Mouse (Mus musculus) hindbrain, postnatal 0 days (tissue): ENCODE measurements around the gene Mrgpre. TPM values are rescaled to one million over a fixed set of nuclear protein-coding genes. Genes with fewer than 3 reads are reported as not detected.

Experiments used
- ATAC-seq: fragments of 200-750 bp; cut with Nextera tagmentation; 2 replicates; pipeline ENCODE4 v1.8.0; 2017; ENCODE audit warnings: mild to moderate bottlenecking, moderate TSS enrichment, moderate library complexity
- DNase-seq: peaks from one replicate; pipeline ENCODE4 v3.0.0-alpha.2; 2015; ENCODE audit warnings: low spot score
- H3K27ac ChIP-seq: fragments of 300-500 bp; sonication (generic); 2 replicates; pipeline ENCODE4 v1.5.1; 2014; ENCODE audit warnings: mild to moderate bottlenecking
- H3K27me3 ChIP-seq: fragments of 300-500 bp; sonication (generic); 2 replicates; pipeline ENCODE4 v1.6.1; 2014; ENCODE audit warnings: low read length, mixed read lengths; ENCODE audit not compliant: insufficient read depth
- H3K36me3 ChIP-seq: fragments of 300-500 bp; sonication (generic); 2 replicates; pipeline ENCODE4 v1.6.1; 2014; ENCODE audit warnings: low read length, mixed read lengths; ENCODE audit not compliant: insufficient read depth
- H3K4me1 ChIP-seq: fragments of 300-500 bp; sonication (generic); 2 replicates; pipeline ENCODE4 v1.6.1; 2014; ENCODE audit warnings: antibody characterized with exemption, low read length, mixed read lengths; ENCODE audit not compliant: insufficient read depth
- H3K4me2 ChIP-seq: fragments of 300-500 bp; sonication (generic); 2 replicates; pipeline ENCODE4 v1.6.1; 2014; ENCODE audit warnings: low read depth, mild to moderate bottlenecking, low read length, moderate library complexity, mixed read lengths
- H3K4me3 ChIP-seq: fragments of 300-500 bp; sonication (generic); 2 replicates; pipeline ENCODE4 v1.5.1; 2014; ENCODE audit warnings: low read length
- H3K9ac ChIP-seq: fragments of 300-500 bp; sonication (generic); replicated peaks from 2 replicates; pipeline ENCODE4 v1.6.1; 2014; ENCODE audit warnings: mild to moderate bottlenecking, low read length, moderate library complexity, mixed read lengths
- H3K9me3 ChIP-seq: fragments of 300-500 bp; sonication (generic); 2 replicates; pipeline ENCODE4 v1.6.1; 2016; ENCODE audit warnings: low read length, mixed read lengths
- CTCF ChIP-seq: IDR thresholded peaks from 2 replicates; pipeline ENCODE4 v1.5.1; 2016; ENCODE audit warnings: antibody characterized with exemption, control low read depth, low read depth
- WGBS: fragments of 180-500 bp; shearing (Covaris S2); extraction: QIAGEN DNeasy Blood & Tissue Kit; methylation state at CpG from one replicate; pipeline ENCODE4 v1.1.7; 2014; 5-methylcytosine and 5-hydroxymethylcytosine counted together
- polyA plus RNA-seq: library from polyadenylated mRNA; unstranded; fragments of >200 nt; fragmentation: Nextera tagmentation; extraction: Ambion mirVana; gene quantifications from 2 replicates; pipeline ENCODE4 v1.2.1, GENCODE M21; 2015
- total RNA-seq: library from RNA; depleted of rRNA; stranded (reverse); fragments of >200 nt; gene quantifications from 2 replicates; pipeline ENCODE4 v1.2.3, GENCODE M21; 2014

The Mrgpre gene
- total and polyA plus RNA-seq, 2 experiments from 2014 or later: 6.8 to 10.9 TPM

DNA sequence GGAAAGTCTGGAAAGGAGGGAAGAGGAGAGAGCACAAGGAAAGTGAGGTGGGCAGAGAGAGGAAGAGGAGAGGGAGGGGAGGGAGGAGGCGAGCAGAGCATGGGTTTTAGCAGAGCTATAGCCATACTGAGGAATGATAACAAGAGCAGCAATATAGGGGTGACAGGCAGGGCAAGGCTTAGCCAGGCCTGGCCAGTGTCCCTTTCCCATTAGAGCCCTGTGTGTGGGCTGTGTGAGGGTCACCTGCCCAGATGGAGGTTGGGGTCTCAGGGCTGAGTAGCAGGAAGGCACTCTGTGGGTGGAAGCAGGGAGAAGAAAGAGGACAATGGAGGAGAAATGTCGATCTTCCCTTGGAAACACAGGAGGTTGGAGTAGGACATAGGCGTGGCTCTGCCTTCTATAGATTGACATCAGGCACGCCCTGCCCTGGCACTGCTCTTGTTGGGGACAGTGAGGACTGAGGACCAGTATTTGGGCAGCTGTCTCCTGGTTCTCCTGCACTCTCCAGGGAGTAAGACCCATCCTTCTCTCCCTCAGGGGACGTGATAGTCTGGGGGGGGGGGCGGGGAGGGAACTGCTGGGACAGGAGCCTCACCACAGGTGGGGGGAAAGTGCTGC lies 813 bp downstream of the Mrgpre start:
- H3K4me1 ChIP-seq: peaks cover 23% of the 10 kb centered on the region
- WGBS: 8% methylated on average over 5 of the region's 6 CpGs
- H3K4me2 ChIP-seq: peak overlapping the region; percentile 70
- peak; percentile 78 for ATAC-seq
- no peaks in the 10 kb centered on the region for H3K9me3 ChIP-seq
- H3K9ac ChIP-seq: peak overlapping the region; percentile 57
- H3K4me3 ChIP-seq: peak overlapping the region; percentile 46
- H3K36me3 ChIP-seq: no peaks in the 10 kb centered on the region
- H3K27ac ChIP-seq: peak overlapping the region; percentile 81
- no peaks in the 10 kb centered on the region for H3K27me3 ChIP-seq
- no peak for TF ChIP-seq CTCF
- no peak for DNase-seq

DNA sequence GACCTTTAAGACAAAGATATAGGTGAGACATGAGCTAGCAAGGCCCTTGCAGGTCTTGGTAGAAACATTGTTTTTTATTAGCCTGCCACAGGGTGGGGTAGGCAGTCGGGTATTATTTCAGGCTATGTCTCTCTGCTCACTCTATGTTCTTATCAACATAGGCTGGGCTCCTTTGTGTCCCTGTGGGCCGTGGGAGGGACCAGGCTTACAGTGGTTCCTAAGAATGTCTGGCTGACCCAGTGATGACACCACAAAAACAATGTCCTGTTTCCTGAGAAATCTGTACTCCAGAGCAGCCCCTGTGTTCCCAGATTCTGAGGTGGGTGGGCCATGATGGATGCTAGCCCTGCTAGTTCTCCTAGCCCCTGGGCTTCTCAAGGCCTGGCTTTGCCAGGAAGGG lies 6.9 kb downstream of the Mrgpre start:
- no peak overlapping the region for H3K4me3 ChIP-seq
- ATAC-seq: no peak
- no peak for TF ChIP-seq CTCF
- no peak overlapping the region for H3K27ac ChIP-seq
- H3K9ac ChIP-seq: no peak overlapping the region
- WGBS: 66% methylated on average over 2 of the region's 2 CpGs
- H3K27me3 ChIP-seq: no peaks in the 10 kb centered on the region
- no peaks in the 10 kb centered on the region for H3K9me3 ChIP-seq
- H3K4me1 ChIP-seq: no peaks in the 10 kb centered on the region
- no peak for DNase-seq
- no peak overlapping the region for H3K4me2 ChIP-seq
- no peaks in the 10 kb centered on the region for H3K36me3 ChIP-seq

DNA sequence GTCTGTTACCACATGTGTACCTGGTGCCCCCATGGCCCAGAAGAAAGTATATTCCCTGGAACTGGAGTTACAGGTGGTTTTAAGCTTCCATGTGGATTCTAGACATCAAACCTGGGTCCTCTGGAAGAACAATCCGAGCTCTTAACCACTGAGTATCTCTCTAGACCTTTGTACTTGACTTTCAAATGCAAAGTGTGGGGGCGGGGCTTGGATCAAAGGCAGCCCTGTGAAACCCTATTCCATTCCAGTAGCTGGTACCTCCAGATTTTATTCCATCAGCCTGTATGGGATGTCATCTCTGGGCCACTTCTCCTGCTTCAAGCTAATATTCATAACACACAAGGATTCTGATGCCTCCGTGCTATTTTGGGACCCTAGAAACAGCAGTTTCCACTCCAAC lies 8.2 kb downstream of the Mrgpre start:
- H3K4me1 ChIP-seq: no peaks in the 10 kb centered on the region
- H3K27ac ChIP-seq: no peak overlapping the region
- 33% methylated on average over 3 of the region's 3 CpGs for WGBS
- H3K36me3 ChIP-seq: no peaks in the 10 kb centered on the region
- H3K4me2 ChIP-seq: no peak overlapping the region
- DNase-seq (no peak), ATAC-seq (no peak)
- no peaks in the 10 kb centered on the region for H3K9me3 ChIP-seq
- no peaks in the 10 kb centered on the region for H3K27me3 ChIP-seq
- H3K4me3 ChIP-seq: no peak overlapping the region
- no peak overlapping the region for H3K9ac ChIP-seq
- no peak for TF ChIP-seq CTCF

DNA sequence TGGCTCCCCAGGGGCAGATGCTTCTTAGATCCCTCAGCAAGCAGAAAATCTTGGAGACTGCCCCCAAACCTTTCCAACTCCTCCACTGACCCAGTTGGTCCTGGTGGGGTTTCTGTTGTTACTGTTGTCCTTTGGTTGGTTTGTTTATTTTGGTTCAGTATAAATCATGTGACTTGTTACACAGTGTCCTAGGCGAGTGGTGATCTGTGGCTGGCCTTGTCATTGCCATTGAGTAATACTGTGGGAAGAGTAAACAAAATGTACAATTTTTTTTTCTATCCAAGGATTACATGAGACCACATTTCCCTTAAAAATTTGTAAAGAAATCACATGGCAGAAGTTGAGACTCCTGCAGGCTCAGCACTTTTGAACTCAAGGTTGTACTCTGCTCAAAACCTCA lies 14.8 kb downstream of the Mrgpre start:
- Histone ChIP-seq H3K9me3 (no peaks in the 10 kb centered on the region), H3K4me3 (no peak overlapping the region), H3K4me1 (no peaks in the 10 kb centered on the region), H3K36me3 (no peaks in the 10 kb centered on the region), H3K27ac (no peak overlapping the region), H3K27me3 (no peaks in the 10 kb centered on the region), H3K9ac (no peak overlapping the region), H3K4me2 (no peak overlapping the region)
- no peak for TF ChIP-seq CTCF
- DNase-seq (no peak), ATAC-seq (no peak)
- WGBS: 47% methylated on average over 1 of the region's 1 CpGs

DNA sequence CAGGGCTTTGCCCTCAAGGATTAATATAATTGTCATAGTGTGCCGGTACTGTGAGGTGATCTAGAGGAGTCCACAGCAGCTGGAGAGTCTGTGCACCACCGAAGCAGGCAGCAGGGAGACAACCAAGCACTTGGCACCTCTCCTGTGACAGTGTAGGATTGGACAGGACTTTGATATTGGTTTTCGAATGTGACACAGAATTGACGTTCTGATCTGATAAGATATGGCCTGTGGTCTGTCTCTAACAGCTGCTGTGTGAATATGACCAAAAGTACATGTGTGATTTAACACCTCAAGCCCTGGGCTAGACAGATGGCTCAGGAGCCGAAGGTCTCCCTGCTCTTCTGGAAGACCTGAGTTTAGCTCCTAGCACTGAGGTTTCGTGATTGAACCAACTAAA lies 16.0 kb downstream of the Mrgpre start:
- 81% methylated on average over 6 of the region's 6 CpGs for WGBS
- no peaks in the 10 kb centered on the region for H3K9me3 ChIP-seq
- TF ChIP-seq CTCF: no peak
- H3K4me2 ChIP-seq: no peak overlapping the region
- no peak for DNase-seq
- no peak overlapping the region for H3K9ac ChIP-seq
- H3K27me3 ChIP-seq: no peaks in the 10 kb centered on the region
- no peak for ATAC-seq
- H3K4me1 ChIP-seq: no peaks in the 10 kb centered on the region
- H3K36me3 ChIP-seq: no peaks in the 10 kb centered on the region
- no peak overlapping the region for H3K27ac ChIP-seq
- no peak overlapping the region for H3K4me3 ChIP-seq

DNA sequence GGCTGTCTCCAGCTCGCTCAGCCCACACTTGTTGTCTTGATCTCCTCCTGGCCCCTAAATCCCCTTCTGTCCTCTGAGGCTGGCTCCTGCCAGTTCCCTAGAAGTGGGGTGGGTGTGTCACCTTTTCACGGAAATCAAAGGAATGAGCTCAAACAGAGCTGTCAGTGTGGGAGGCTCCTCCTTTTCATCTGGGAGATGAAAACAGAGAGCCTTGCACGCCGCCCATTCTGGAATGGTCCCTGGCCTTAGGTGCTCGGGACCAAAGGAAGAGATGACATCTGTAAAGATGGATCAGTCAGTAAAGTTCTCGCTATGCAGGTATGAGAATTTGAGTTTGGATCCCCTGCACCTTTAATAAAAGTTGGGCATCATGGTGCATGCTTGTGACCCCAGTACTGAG lies 17.4 kb downstream of the Mrgpre start, which contains the start of gene Mrgprg:
TSS of gene Mrgprg (minus strand) at position 101 of the 400 bp plus-strand sequence.
- H3K4me2 ChIP-seq: no peak within 1 kb of the TSS
- no peaks in the 10 kb centered on the region for H3K4me1 ChIP-seq
- H3K9me3 ChIP-seq: no peaks in the 10 kb centered on the region
- TF ChIP-seq CTCF: no peak
- no peaks in the 10 kb centered on the region for H3K36me3 ChIP-seq
- no peak within 1 kb of the TSS for H3K27ac ChIP-seq
- WGBS: 54% methylated on average over 6 of the region's 6 CpGs
- no peaks in the 10 kb centered on the region for H3K27me3 ChIP-seq
- no peak within 1 kb of the TSS for H3K9ac ChIP-seq
- DNase-seq (no peak), ATAC-seq (no peak)
- no peak within 1 kb of the TSS for H3K4me3 ChIP-seq

DNA sequence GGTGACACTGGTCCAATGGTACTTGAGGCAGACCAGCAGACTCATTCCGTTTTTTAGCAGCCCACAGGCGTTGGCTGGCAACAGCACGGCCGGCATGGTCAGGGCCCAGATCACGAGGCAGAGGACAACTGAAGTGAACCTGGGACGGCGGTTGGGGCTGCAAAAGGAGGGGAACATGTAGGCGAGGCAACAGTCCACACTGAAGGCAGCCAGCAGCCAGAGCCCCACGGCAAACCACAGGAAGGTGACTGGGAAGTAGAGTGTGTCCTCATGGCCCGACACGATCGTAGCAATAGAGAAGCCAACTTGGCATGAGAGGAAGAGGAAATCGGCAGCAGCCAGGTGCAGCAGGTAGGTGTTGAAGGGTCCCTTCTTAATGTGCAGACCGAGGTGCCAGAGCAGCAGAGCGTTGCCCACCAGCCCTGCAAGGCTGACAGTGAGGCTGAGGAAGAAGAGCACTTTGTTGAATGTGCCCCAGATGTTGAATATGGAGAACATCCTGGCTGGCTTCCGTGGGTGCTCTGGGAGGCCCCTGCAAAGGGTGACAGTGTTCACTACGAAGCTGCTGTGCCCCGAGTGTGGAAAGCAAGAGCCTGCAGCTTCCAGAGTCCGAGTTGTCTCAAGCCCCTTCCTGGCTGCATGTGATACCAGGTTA lies 19.3 kb downstream of the Mrgpre start:
- Histone ChIP-seq H3K9ac (no peak overlapping the region), H3K4me1 (no peaks in the 10 kb centered on the region)

More for the DNA sequence above, 19.3 kb downstream of the Mrgpre start:
- H3K4me2 ChIP-seq: no peak overlapping the region
- H3K27me3 ChIP-seq: no peaks in the 10 kb centered on the region
- DNase-seq: no peak
- no peak overlapping the region for H3K27ac ChIP-seq
- no peak for ATAC-seq
- H3K4me3 ChIP-seq: no peak overlapping the region
- no peaks in the 10 kb centered on the region for H3K36me3 ChIP-seq
- WGBS: 73% methylated on average over 19 of the region's 19 CpGs
- TF ChIP-seq CTCF: no peak
- H3K9me3 ChIP-seq: no peaks in the 10 kb centered on the region
